ENCODE assay signal across 17 mouse cellular contexts in genomic region chr5:113841243-113842225, GRCm38 (mm10). TPM values are rescaled to one million over a fixed set of nuclear protein-coding genes. Genes with fewer than 3 reads are reported as not detected.
DNase-seq lines count a peak whose midpoint lies in the region; ATAC-seq and TF ChIP-seq lines count a peak whose summit lies in the region.
"Had no signal": no experiment of that assay in that cellular context is flagged by ENCODE, and none has a peak within 500 bp of the region (broad histone marks: within the 10 kb centered on the region; RNA-seq: fewer than 3 reads in every experiment).

No protein-coding gene starts in this region.

- no peaks in the 10 kb centered on the region for H3K27me3 ChIP-seq in liver, embryonic 13.5 days
- no peaks in the 10 kb centered on the region for H3K27me3 ChIP-seq in liver, embryonic 11.5 days (replicated peaks; ENCODE audit: control insufficient read depth, insufficient read depth, low read length)
- no peaks in the 10 kb centered on the region for H3K27me3 ChIP-seq in MEL (ENCODE audit: control insufficient read depth in 1 of 2, insufficient read depth in 2 of 2, low read length in 2 of 2)
- H3K27me3 ChIP-seq in liver, postnatal 0 days (ENCODE audit: insufficient read depth, low read length) = no peaks in the 10 kb centered on the region
- H3K27me3 ChIP-seq: embryonic facial prominence, embryonic 13.5 days; forebrain, embryonic 15.5 days; hindbrain, embryonic 12.5 days had no signal

- no peak for TF ChIP-seq EP300 in MEL (IDR thresholded peaks at IDR 0.05; ENCODE audit: low read depth in 1 of 2, low read length in 2 of 2)
- TF ChIP-seq EP300 in liver, postnatal 0 days (IDR thresholded peaks at IDR 0.05; ENCODE audit: low read depth) = no peak

- no peak for TF ChIP-seq POLR2A in MEL (IDR thresholded peaks at IDR 0.05; ENCODE audit: control insufficient read depth in 1 of 2, insufficient read depth in 1 of 2, low read depth in 1 of 2, low read length in 2 of 2, poor library complexity in 1 of 2)

- no peaks in the 10 kb centered on the region for H3K79me2 ChIP-seq in MEL (ENCODE audit: control insufficient read depth, insufficient read depth, low read length, poor library complexity)

- peak overlapping the region; percentile 5; the same call in 1 of the 2 replicates for H3K27ac ChIP-seq in liver, embryonic 13.5 days
- no peak overlapping the region; the same call in 1 of the 2 replicates for H3K27ac ChIP-seq in liver, embryonic 11.5 days (ENCODE audit: low read depth, low read length)
- H3K27ac ChIP-seq in MEL (ENCODE audit: control insufficient read depth, low read depth, low read length) = no peak overlapping the region
- H3K27ac ChIP-seq in liver, postnatal 0 days (ENCODE audit: low read depth) = peak overlapping the region; percentile 79
- H3K27ac ChIP-seq: embryonic facial prominence, embryonic 13.5 days; forebrain, embryonic 15.5 days; hindbrain, embryonic 12.5 days had no signal

- no peak for TF ChIP-seq CTCF in MEL (IDR thresholded peaks at IDR 0.05 in 2 of 3, conservative IDR thresholded peaks at IDR 0.05 in 1 of 3; ENCODE audit: control insufficient read depth in 1 of 3, insufficient read depth in 1 of 3, low read depth in 2 of 3, low read length in 3 of 3, poor library complexity in 1 of 3, severe bottlenecking in 1 of 3)
- TF ChIP-seq CTCF in liver, postnatal 0 days (IDR thresholded peaks at IDR 0.05; ENCODE audit: low read depth) = no peak

- TF ChIP-seq RAD21 in MEL (IDR thresholded peaks at IDR 0.05; ENCODE audit: low read depth, low read length) = no peak

- H3K4me2 ChIP-seq in liver, embryonic 13.5 days = no peak overlapping the region
- no peak overlapping the region for H3K4me2 ChIP-seq in liver, embryonic 11.5 days
- H3K4me2 ChIP-seq in liver, postnatal 0 days (ENCODE audit: low read depth, low read length) = no peak overlapping the region
- H3K4me2 ChIP-seq: embryonic facial prominence, embryonic 13.5 days; forebrain, embryonic 15.5 days; hindbrain, embryonic 12.5 days had no signal

- H3K9ac ChIP-seq in liver, embryonic 13.5 days = no peak overlapping the region
- H3K9ac ChIP-seq in liver, embryonic 11.5 days (ENCODE audit: low read depth, low read length) = no peak overlapping the region
- no peak overlapping the region for H3K9ac ChIP-seq in MEL (ENCODE audit: control insufficient read depth, low read depth, low read length, poor library complexity, severe bottlenecking)
- no peak overlapping the region for H3K9ac ChIP-seq in liver, postnatal 0 days (replicated peaks)
- H3K9ac ChIP-seq: embryonic facial prominence, embryonic 13.5 days; forebrain, embryonic 15.5 days; hindbrain, embryonic 12.5 days had no signal

- H3K4me1 ChIP-seq in liver, embryonic 13.5 days (replicated peaks) = peaks cover 24% of the 10 kb centered on the region
- peaks cover 9% of the 10 kb centered on the region for H3K4me1 ChIP-seq in liver, embryonic 11.5 days (replicated peaks; ENCODE audit: control insufficient read depth, insufficient read depth, low read length)
- no peaks in the 10 kb centered on the region for H3K4me1 ChIP-seq in MEL (ENCODE audit: control insufficient read depth in 1 of 2, insufficient read depth in 2 of 2, low read length in 2 of 2)
- H3K4me1 ChIP-seq in liver, postnatal 0 days (ENCODE audit: insufficient read depth) = peaks cover 3% of the 10 kb centered on the region; the same call in 1 of the 2 replicates
- H3K4me1 ChIP-seq: embryonic facial prominence, embryonic 13.5 days; forebrain, embryonic 15.5 days; hindbrain, embryonic 12.5 days had no signal

- no peak overlapping the region for H3K4me3 ChIP-seq in liver, embryonic 13.5 days (replicated peaks)
- H3K4me3 ChIP-seq in liver, embryonic 11.5 days (ENCODE audit: low read depth, low read length) = no peak overlapping the region
- H3K4me3 ChIP-seq in MEL (ENCODE audit: control insufficient read depth in 1 of 2, insufficient read depth in 1 of 2, low read depth in 2 of 2, low read length in 2 of 2) = no peak overlapping the region
- H3K4me3 ChIP-seq in liver, postnatal 0 days (ENCODE audit: low read depth, low read length) = no peak overlapping the region
- H3K4me3 ChIP-seq: embryonic facial prominence, embryonic 13.5 days; forebrain, embryonic 15.5 days; hindbrain, embryonic 12.5 days had no signal

- WGBS in liver, embryonic 13.5 days (ENCODE audit: insufficient replicate concordance) = 56% methylated on average over 23 of the region's 23 CpGs
- 66% methylated on average over 23 of the region's 23 CpGs for WGBS in liver, embryonic 11.5 days
- 51% methylated on average over 23 of the region's 23 CpGs for WGBS in liver, postnatal 0 days (ENCODE audit: insufficient replicate concordance)

- H3K36me3 ChIP-seq in liver, embryonic 13.5 days = peaks cover 45% of the 10 kb centered on the region
- H3K36me3 ChIP-seq in liver, embryonic 11.5 days (ENCODE audit: control insufficient read depth, insufficient read depth, low read length) = peaks cover 32% of the 10 kb centered on the region
- no peaks in the 10 kb centered on the region for H3K36me3 ChIP-seq in MEL (ENCODE audit: control insufficient read depth in 1 of 2, insufficient read depth in 2 of 2, low read length in 2 of 2)
- peaks cover 26% of the 10 kb centered on the region for H3K36me3 ChIP-seq in liver, postnatal 0 days (replicated peaks; ENCODE audit: insufficient read depth, low read length)

- H3K9me3 ChIP-seq in liver, embryonic 13.5 days (replicated peaks) = no peaks in the 10 kb centered on the region
- H3K9me3 ChIP-seq in liver, embryonic 11.5 days (ENCODE audit: control insufficient read depth, low read length) = no peaks in the 10 kb centered on the region
- no peaks in the 10 kb centered on the region for H3K9me3 ChIP-seq in MEL (replicated peaks; ENCODE audit: insufficient read depth, low read length)
- no peaks in the 10 kb centered on the region for H3K9me3 ChIP-seq in liver, postnatal 0 days (ENCODE audit: low read length)
- H3K9me3 ChIP-seq: embryonic facial prominence, embryonic 13.5 days; forebrain, embryonic 15.5 days; G1E; hindbrain, embryonic 12.5 days had no signal

- no peak for ATAC-seq in liver, embryonic 13.5 days (ENCODE audit: low read depth)
- no peak for ATAC-seq in liver, embryonic 11.5 days (replicated peaks; ENCODE audit: low FRiP score)
- peak; percentile 52 for ATAC-seq in liver, postnatal 0 days
- ATAC-seq in erythroid progenitor cell, adult 5-6 weeks (replicated peaks; ENCODE audit: low FRiP score, poor library complexity, severe bottlenecking) = no peak
- ATAC-seq: forebrain, embryonic 15.5 days had no signal

- no peak for DNase-seq in liver, embryonic 13.5 days
- no peak for DNase-seq in liver, embryonic 11.5 days (ENCODE audit: low spot score)
- DNase-seq in B cell, adult 2 months = peak; percentile 56 to 65
- peak; percentile 19 for DNase-seq in MEL (ENCODE audit: low read depth, low spot score)
- peak; percentile 35 for DNase-seq in liver, postnatal 0 days
- no peak for DNase-seq in gastrocnemius, adult 8-10 months (ENCODE audit: low spot score in 2 of 2)
- DNase-seq in urinary bladder, adult 2 months (ENCODE audit: low spot score) = no peak
- DNase-seq: adrenal gland, adult 8-10 months; cerebellum, adult 11 months; heart, adult 18-20 months; kidney, postnatal 10 days; right cerebral cortex, postnatal 14 days had no signal

TF ChIP-seq in MEL, 35 proteins besides CTCF, POLR2A, EP300 and RAD21 (continues in another document):
- no peak for TF ChIP-seq MXI1 (IDR thresholded peaks at IDR 0.05; ENCODE audit: low read depth, low read length)
- TF ChIP-seq BHLHE40 (IDR thresholded peaks at IDR 0.05; ENCODE audit: borderline replicate concordance, low read depth, low read length) = no peak
- TF ChIP-seq USF1 (IDR thresholded peaks at IDR 0.05; ENCODE audit: low read depth, low read length) = no peak
- TF ChIP-seq USF2 (IDR thresholded peaks at IDR 0.05; ENCODE audit: borderline replicate concordance in 1 of 2, insufficient read depth in 1 of 2, low read depth in 1 of 2, low read length in 2 of 2) = no peak
- no peak for TF ChIP-seq ETS1 (IDR thresholded peaks at IDR 0.05; ENCODE audit: low read depth, low read length)
- no peak for TF ChIP-seq NELFE (IDR thresholded peaks at IDR 0.05; ENCODE audit: low read depth, low read length)
- TF ChIP-seq MYB (IDR thresholded peaks at IDR 0.05; ENCODE audit: low read depth, low read length) = no peak
- TF ChIP-seq KAT2A (conservative IDR thresholded peaks at IDR 0.05; ENCODE audit: low read depth, low read length) = no peak
- no peak for TF ChIP-seq SIN3A (IDR thresholded peaks at IDR 0.05; ENCODE audit: low read length)
- TF ChIP-seq E2F4 (IDR thresholded peaks at IDR 0.05; ENCODE audit: borderline replicate concordance, low read depth, low read length) = no peak
- TF ChIP-seq MAFK (IDR thresholded peaks at IDR 0.05; ENCODE audit: borderline replicate concordance, low read depth, low read length) = no peak

RNA-seq across cellular contexts. Expression of gene Selplg, which starts 9.1 kb away (rescaled TPM):
- polyA plus RNA-seq in liver, embryonic 13.5 days (2015; fragmentation: Nextera tagmentation; extraction: Ambion mirVana) = 10.1 and 11.6 TPM in 2 replicates
- 17.1 and 17.8 TPM in 2 replicates for polyA plus RNA-seq in liver, embryonic 11.5 days (2014; fragmentation: Nextera tagmentation; extraction: Ambion mirVana)
- total RNA-seq in MEL (2012; rRNA removed) = 24.2 and 29.1 TPM in 2 replicates
- 10 to 100 TPM in 1 of 2 experiments, not detected in 1; 48.2 TPM for polyA plus RNA-seq in MEL (2012; ENCODE audit: insufficient read depth in 1 of 2, insufficient read length in 2 of 2, low read depth in 1 of 2, low replicate concordance in 2 of 2, missing spikeins in 1 of 2)
- polyA plus RNA-seq in liver, postnatal 0 days (2015; fragmentation: Nextera tagmentation; extraction: Ambion mirVana) = 18.9 and 21.5 TPM in 2 replicates
- 1 to 10 TPM in 1 of 4 experiments, under 1 TPM in 3; 0.41 to 1.5 (median 0.48) TPM for total RNA-seq in gastrocnemius, adult 8-10 months (2022)
- total RNA-seq in erythroid progenitor cell, adult 5-6 weeks (2015; ENCODE audit: low replicate concordance) = 81.1 and 83.0 TPM in 2 replicates
- total RNA-seq in erythroid progenitor cell, adult 5-6 weeks (2017; ENCODE audit: low replicate concordance) = 26.7 and 29.5 TPM in 2 replicates
- polyA plus RNA-seq in urinary bladder, adult 2 months (2012; rRNA removed) = 8.2 and 10.4 TPM in 2 replicates

RNA-seq across cellular contexts. Expression of gene Tmem119, which starts 41.2 kb away (rescaled TPM):
- polyA plus RNA-seq in liver, embryonic 13.5 days (2015; fragmentation: Nextera tagmentation; extraction: Ambion mirVana) = 3.8 TPM in 2 replicates
- 15.6 and 16.9 TPM in 2 replicates for polyA plus RNA-seq in liver, embryonic 11.5 days (2014; fragmentation: Nextera tagmentation; extraction: Ambion mirVana)
- total RNA-seq in MEL (2012; rRNA removed) = not detected in 2 replicates
- polyA plus RNA-seq in MEL (2012; ENCODE audit: insufficient read depth in 1 of 2, insufficient read length in 2 of 2, low read depth in 1 of 2, low replicate concordance in 2 of 2, missing spikeins in 1 of 2) = under 1 TPM in 1 of 2 experiments, not detected in 1; 0.13 TPM
- polyA plus RNA-seq in liver, postnatal 0 days (2015; fragmentation: Nextera tagmentation; extraction: Ambion mirVana) = 3.2 and 3.4 TPM in 2 replicates
- total RNA-seq in gastrocnemius, adult 8-10 months (2022) = 1 to 10 TPM in 1 of 4 experiments, under 1 TPM in 3; 0.36 to 1.1 (median 0.77) TPM
- total RNA-seq in erythroid progenitor cell, adult 5-6 weeks (2015; ENCODE audit: low replicate concordance) = 2.9 TPM in 1 of 2 replicates, not detected in the other
- 3.0 TPM in 1 of 2 replicates, not detected in the other for total RNA-seq in erythroid progenitor cell, adult 5-6 weeks (2017; ENCODE audit: low replicate concordance)
- polyA plus RNA-seq in urinary bladder, adult 2 months (2012; rRNA removed) = 42.0 and 42.1 TPM in 2 replicates

Comparison
In these comparisons a context has a peak if more than half of its experiments do, and no peak if none do; other contexts are left out.
1. DNase-seq: peak in B cell, adult 2 months (2 of 2), MEL (single experiment) and liver, postnatal 0 days (single experiment); none in liver, embryonic 13.5 days (single experiment), liver, embryonic 11.5 days (single experiment), gastrocnemius, adult 8-10 months (0 of 2) and urinary bladder, adult 2 months (single experiment).
2. H3K27ac ChIP-seq: peak in liver, embryonic 13.5 days (single experiment) and liver, postnatal 0 days (single experiment); none in liver, embryonic 11.5 days (single experiment) and MEL (single experiment).